Mouse (Mus musculus) MEL (cell line): ENCODE measurements around the gene Msi2.

Source experiments
- MAX ChIP-seq: IDR thresholded peaks from 2 replicates; pipeline ENCODE4 v1.6.1; 2011; ENCODE audit warnings: low read length, improper control_type of control experiment
- POLR2A ChIP-seq, 2 experiments: IDR thresholded peaks; 2 replicates each; pipeline ENCODE4 v1.6.1; 2011 to 2012; ENCODE audit warnings: low read length in 2 of 2, mild to moderate bottlenecking in 2 of 2, control low read depth in 1 of 2, improper control_type of control experiment in 1 of 2, low read depth in 1 of 2, moderate library complexity in 1 of 2; ENCODE audit not compliant: control insufficient read depth in 1 of 2, insufficient read depth in 1 of 2, poor library complexity in 1 of 2
- SMC3 ChIP-seq: IDR thresholded peaks from 2 replicates; pipeline ENCODE4 v1.6.1; 2011; ENCODE audit warnings: low read depth, low read length, improper control_type of control experiment

GRCm38 (mm10) chr11:88592099-88592498 is 126.2 kb downstream of the Msi2 start:
- TF ChIP-seq POLR2A (IDR thresholded peaks at IDR 0.05; ENCODE audit: control insufficient read depth in 1 of 2, insufficient read depth in 1 of 2, low read depth in 1 of 2, low read length in 2 of 2, poor library complexity in 1 of 2) (no peak), SMC3 (no peak), MAX (no peak)
